Mouse (Mus musculus): ENCODE results near the gene Aqr. TPM values are rescaled to one million over a fixed set of nuclear protein-coding genes. Genes with fewer than 3 reads are reported as not detected.
"Not testable (repeated sequence)": the region's sequence is repeated elsewhere in the genome, so short reads cannot be mapped to it uniquely, and the experiment has no call there.

The Aqr gene
- total RNA-seq (2021) = 10 to 100 TPM; 30.3 to 32.1 TPM

DNA sequence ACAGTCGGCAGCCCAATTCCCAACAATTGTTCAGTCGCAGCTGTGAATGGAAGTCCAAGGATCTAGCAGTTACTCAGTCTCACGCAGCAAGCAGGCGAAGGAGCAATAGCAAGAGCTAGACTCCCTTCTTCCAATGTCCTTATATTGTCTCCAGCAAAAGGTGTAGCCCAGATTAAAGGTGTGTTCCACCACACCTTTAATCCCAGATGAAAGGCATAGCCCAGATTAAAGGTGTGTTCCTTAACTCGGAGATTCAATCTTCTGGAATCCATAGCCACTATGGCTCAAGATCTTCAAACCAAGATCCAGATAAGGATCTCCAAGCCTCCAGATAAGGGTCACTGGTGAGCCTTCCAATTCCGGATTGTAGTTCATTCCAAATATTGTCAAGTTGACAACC is at the start of gene Aqr:
Aqr (minus strand) TSS at position 101 of the 400 bp plus-strand sequence.
- not testable (repeated sequence) for DNase-seq

DNA sequence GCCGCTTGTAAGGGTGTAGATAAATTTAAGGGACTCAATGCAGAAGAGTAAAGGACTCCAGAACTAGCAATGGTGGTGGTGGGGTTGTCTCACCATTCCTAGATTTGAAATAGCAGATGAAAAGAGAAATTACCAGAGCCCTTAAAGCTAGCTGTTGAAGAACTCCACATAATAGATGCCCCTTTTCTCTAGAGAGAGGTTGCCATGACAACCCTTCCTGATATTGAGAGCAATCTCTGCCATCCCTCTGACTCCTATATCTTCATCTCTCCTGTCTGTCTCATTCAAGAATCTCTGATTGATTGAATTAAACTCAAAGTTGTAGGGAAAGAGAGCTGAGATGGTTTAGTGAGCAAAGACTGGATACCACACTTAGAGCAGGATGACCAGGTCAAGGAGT is 49.7 kb upstream of the Aqr start:
- no peak for DNase-seq

DNA sequence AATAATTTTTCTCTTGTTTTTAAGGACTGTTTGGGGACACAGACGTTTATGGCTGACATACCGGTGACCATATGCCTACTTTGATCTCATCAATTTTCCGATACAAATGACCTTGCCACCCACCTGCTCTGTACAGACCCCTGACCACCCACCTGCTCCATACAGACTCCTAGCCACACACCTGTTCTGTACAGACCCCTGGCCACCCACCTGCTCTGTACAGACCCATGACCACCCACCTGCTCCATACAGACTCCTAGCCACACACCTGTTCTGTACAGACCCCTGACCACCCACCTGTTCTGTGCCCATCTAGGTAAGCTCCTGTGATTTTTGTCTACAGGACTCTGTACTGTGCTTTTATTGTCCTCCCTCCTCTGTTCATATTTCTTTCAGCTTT is 48.8 kb upstream of the Aqr start:
- no peak for DNase-seq

GRCm38 (mm10) chr2:114231248-114231647 is 44.4 kb upstream of the Aqr start:
- no peak for DNase-seq

DNA sequence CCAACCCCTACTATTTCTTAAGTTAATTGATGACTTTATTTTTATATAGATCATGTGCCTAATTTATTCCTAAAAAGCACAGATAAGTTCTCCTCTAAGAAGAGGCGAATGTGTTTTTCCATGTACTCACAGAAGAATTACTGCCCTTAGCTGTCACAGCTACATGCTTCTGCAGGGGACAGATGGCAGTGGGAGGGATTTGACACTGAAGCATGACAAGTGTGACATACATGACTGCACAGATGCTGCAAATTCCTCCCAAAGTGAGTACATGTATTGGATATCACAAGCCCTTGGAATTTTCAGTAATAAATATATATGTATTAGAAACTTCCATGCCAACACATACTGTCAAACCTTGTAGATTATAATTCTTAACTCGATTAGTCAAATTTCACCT is 41.8 kb upstream of the Aqr start:
- no peak for DNase-seq

- no peak for DNase-seq
These were observed 18.2 kb upstream of the Aqr start for GRCm38 (mm10) chr2:114205036-114205435.

DNA sequence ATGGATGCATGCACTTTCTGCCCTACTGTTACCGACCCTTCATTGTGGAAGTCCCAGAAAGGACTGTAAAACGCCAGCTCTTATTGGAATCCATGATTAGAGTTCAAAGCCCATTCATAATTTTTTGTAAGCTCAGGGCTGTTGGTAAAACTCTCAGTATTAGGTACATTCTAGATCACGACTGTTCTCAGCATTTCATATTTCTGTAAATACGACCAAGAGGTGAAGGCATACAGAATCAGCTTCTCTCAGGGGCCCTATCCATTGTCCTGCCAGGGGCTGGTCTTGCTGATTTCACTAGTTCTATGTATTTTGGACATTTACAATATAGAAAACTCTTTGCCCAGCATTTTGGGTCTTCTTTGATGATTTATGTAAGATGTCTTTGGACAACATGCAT is 14.8 kb upstream of the Aqr start:
- DNase-seq = no peak

GRCm38 (mm10) chr2:114200932-114201559 is 14.2 kb upstream of the Aqr start, which contains the start of gene Zfp770:
Zfp770 (minus strand) TSS chr2:114201469.
- DNase-seq = peak; percentile 76 to 80

DNA sequence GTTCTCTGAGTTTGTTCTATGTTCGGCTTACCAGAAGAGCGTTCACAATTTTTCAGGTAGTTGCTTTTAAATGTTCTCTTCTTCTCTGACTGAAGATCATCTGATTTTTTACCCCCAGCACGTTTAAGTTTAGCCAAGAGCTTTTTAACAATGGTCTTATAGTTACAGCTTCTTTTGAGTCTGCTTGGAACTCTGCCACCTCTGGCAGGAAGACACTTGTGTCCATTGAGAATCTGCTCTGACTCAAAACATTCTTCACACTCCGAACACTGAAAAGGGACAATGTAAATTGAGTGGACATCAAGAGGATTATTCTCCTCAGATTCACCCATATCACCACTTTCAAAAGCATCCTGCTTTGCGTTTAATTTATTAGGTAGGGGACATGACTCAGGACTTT is 9.6 kb upstream of the Aqr start:
- DNase-seq = no peak

GRCm38 (mm10) chr2:114177802-114178733 is 8.8 kb downstream of the Aqr start:
- DNase-seq = no peak

GRCm38 (mm10) chr2:114174651-114175484 is 12.0 kb downstream of the Aqr start:
- DNase-seq = peak; percentile 76 to 79

DNA sequence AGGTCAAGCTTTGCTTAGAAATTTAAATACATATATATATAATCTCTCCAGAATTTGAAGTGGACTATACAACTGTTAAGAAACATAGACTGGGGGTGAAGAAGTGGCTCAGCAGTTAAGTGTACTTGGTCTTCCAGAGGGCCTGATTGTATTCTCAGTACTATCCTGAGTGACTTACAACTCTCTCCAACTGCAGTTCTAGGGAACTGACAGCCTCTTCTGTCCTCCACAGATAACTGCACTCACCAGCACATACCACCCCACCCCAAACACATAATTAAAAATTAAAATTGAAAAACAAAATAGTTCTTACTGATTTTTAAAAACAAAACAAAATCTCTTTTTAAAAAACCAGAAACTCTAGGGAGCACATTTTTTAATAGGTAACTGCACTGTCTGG is 13.6 kb downstream of the Aqr start:
- no peak for DNase-seq

DNA sequence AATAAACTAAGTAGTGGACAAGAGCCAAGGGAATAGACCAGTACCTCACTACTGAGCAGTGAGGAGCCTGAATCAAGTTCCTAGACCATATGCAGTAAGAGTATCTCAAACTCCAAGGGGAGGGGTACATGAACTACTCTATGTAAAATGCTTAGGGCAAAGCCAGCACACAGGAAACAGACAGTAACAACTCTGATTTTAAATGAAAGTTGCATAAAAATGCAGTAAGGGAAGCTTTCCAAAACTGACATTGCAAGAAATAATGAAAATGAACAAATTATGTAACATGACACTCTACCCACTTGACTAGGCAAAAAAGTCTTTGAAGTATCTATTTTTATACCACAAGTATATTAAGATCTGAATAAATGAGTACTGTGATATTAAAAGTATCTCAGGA is 19.0 kb downstream of the Aqr start:
- no peak for DNase-seq

GRCm38 (mm10) chr2:114161978-114162377 is 24.8 kb downstream of the Aqr start:
- no peak for DNase-seq

DNA sequence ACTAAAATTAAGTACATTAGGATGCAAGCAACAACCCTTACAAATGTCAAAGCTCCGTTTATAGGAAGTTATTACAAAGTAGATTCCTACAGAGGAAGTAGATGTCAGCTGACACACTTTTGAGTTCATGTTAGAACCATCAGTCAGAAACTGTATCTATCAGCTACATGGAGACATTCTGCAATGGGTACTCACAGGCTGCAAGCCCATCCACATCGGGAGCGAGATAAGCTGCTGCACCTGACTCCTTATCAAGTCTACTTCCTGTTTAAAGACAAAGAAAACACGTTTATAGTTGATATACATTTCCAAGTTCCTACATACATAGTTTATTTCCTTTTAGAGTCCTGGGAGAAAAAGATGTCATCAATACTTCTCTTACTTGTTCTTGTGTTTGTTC is 29.5 kb downstream of the Aqr start:
- DNase-seq = no peak

DNA sequence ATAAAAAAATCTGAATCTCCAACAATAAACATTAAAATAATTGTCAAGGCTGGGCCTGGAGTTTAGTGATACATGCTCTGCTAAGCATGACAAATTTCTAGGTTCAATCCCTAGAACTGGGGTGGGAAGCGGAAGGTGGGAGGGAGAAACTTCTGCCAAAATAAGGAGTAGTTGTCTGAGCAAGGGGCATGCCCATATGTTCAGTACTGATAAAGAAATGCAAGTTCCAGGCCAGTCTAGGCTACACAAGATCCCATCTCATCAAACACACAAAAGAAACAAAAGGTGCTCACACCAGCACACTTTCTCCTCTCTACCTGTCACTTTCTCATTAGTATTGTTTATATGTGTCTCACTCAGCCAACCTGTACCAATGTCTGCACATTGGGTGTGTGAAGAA is 30.2 kb downstream of the Aqr start:
- no peak for DNase-seq

DNA sequence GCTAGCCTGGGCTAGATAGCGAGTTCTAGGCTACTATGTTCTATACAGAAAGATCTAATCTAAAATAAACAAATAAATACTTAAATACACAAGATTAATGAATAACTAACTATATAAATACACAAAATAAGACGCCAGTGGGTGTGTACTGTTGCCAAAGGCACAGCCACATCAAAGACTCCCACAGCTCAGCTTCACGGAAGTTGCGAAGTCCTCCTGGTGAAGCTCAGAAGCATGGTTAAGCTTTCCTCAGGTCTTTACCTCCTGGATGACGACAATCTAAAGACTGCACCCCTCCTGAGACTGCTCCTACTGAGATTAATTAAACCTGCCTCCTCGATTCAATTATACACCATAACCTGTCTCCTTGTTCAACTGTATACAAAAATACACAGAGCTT is 33.6 kb downstream of the Aqr start:
- DNase-seq = no peak

DNA sequence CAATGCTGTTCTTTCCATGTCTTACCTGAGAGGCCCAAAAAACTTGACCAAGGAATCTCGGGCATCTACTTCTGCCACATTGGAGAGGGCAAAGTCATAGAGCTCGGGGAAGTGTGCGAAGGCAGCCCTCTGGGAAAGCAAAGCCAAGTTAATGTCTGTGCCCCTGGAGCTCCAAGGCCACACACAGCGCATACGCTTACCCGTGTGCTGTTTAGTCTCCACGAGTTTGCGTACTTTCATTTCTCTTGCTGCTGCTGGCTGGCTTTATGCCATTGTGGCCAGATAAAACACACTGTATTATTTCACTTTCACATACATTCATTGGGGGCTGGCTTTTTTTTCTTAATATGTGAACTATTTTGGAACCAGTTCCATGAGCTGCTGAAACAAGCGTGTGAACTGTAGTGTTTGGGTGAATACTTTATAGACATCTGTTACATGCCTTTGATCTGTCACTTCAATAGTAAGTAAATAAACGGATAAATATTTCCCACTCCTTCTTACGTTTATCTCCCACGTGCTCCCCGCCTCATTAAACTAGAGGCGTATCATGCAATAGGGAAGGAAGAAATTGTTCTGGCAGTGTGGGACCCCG is 39.9 kb downstream of the Aqr start:
- no peak for DNase-seq

GRCm38 (mm10) chr2:114145315-114145801 is 41.5 kb downstream of the Aqr start:
- peak in 1 of 2 experiments; percentile 26 for DNase-seq

GRCm38 (mm10) chr2:114144915-114145314 is 41.9 kb downstream of the Aqr start:
- no peak for DNase-seq

GRCm38 (mm10) chr2:114143842-114144241 is 43.0 kb downstream of the Aqr start:
- DNase-seq = no peak

DNA sequence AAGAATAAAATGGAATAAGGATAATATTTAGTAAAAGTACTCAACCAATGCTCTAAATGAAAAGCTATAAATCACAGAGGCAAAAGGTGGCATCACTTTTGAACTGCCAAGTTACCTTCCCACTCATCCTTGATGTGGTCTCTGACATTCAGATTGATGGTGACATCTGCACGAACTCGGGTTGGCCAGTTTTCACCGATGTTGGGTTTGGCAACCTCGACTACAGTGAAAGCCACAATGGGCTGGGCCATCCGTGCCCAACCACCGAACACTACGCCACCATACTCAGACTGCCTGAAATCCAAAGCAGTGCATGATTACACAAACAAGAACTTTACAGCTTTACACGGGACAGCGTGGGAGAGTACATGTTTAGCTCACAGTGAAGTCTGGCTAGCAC is 50.1 kb downstream of the Aqr start:
- no peak for DNase-seq
